Mouse (Mus musculus) MEL (cell line): ENCODE data around the gene BC035947. TPM values are rescaled to one million over a fixed set of nuclear protein-coding genes. Genes with fewer than 3 reads are reported as not detected.

Experiments
- DNase-seq: peaks from one replicate; pipeline ENCODE4 v3.0.0; 2011; ENCODE audit warnings: low read depth, low spot score
- H3K27ac ChIP-seq: 2 replicates; pipeline ENCODE4 v1.5.1; 2012; ENCODE audit warnings: low read depth, mild to moderate bottlenecking, control low read depth, low read length, moderate library complexity; ENCODE audit not compliant: control insufficient read depth
- H3K27me3 ChIP-seq, 2 experiments: fragments of 150-350 bp in 1 of 2; sonication (generic) in 1 of 2; 2 replicates each; pipeline ENCODE4 v1.6.1; 2012; ENCODE audit warnings: low read length in 2 of 2, mild to moderate bottlenecking in 2 of 2, improper control_type of control experiment in 1 of 2, moderate library complexity in 1 of 2; ENCODE audit not compliant: insufficient read depth in 2 of 2, control insufficient read depth in 1 of 2
- H3K36me3 ChIP-seq, 2 experiments: 2 replicates each; pipeline ENCODE4 v1.6.1; 2012 to 2014; ENCODE audit warnings: low read length in 2 of 2, improper control_type of control experiment in 1 of 2, inconsistent platforms in 1 of 2, mild to moderate bottlenecking in 1 of 2; ENCODE audit not compliant: insufficient read depth in 2 of 2, control insufficient read depth in 1 of 2
- H3K4me1 ChIP-seq, 2 experiments: fragments of 150-350 bp in 1 of 2; sonication (generic) in 1 of 2; 2 replicates each; pipeline ENCODE4 v1.6.1; 2012; ENCODE audit warnings: low read length in 2 of 2, improper control_type of control experiment in 1 of 2, mild to moderate bottlenecking in 1 of 2; ENCODE audit not compliant: insufficient read depth in 2 of 2, control insufficient read depth in 1 of 2
- H3K4me3 ChIP-seq, 2 experiments: fragments of 150-350 bp in 1 of 2; sonication (generic) in 1 of 2; 2 replicates each; pipeline ENCODE4 v1.5.1; 2012; ENCODE audit warnings: low read depth in 2 of 2, low read length in 2 of 2, mild to moderate bottlenecking in 2 of 2, moderate library complexity in 2 of 2, control low read depth in 1 of 2, improper control_type of control experiment in 1 of 2; ENCODE audit not compliant: control insufficient read depth in 1 of 2, insufficient read depth in 1 of 2
- H3K79me2 ChIP-seq: 2 replicates; pipeline ENCODE4 v1.6.1; 2012; ENCODE audit warnings: mild to moderate bottlenecking, low read length, moderate library complexity; ENCODE audit not compliant: control insufficient read depth, poor library complexity, insufficient read depth
- H3K9ac ChIP-seq: 2 replicates; pipeline ENCODE4 v1.6.1; 2012; ENCODE audit warnings: low read depth, mild to moderate bottlenecking, control low read depth, low read length, moderate library complexity; ENCODE audit not compliant: control insufficient read depth, poor library complexity, severe bottlenecking
- H3K9me3 ChIP-seq: fragments of 150-350 bp; sonication (generic); replicated peaks from 2 replicates; pipeline ENCODE4 v1.6.1; 2012; ENCODE audit warnings: mild to moderate bottlenecking, low read length, improper control_type of control experiment, moderate library complexity; ENCODE audit not compliant: insufficient read depth
- BHLHE40 ChIP-seq: IDR thresholded peaks from 2 replicates; pipeline ENCODE4 v1.6.1; 2012; ENCODE audit warnings: low read depth, mild to moderate bottlenecking, inconsistent platforms, low read length, improper control_type of control experiment, borderline replicate concordance
- CHD1 ChIP-seq: IDR thresholded peaks from 2 replicates; pipeline ENCODE4 v1.6.1; 2012; ENCODE audit warnings: low read depth, mild to moderate bottlenecking, inconsistent platforms, low read length, improper control_type of control experiment
- CHD2 ChIP-seq: IDR thresholded peaks from 2 replicates; pipeline ENCODE4 v1.6.1; 2011; ENCODE audit warnings: low read length, improper control_type of control experiment
- CTCF ChIP-seq, 3 experiments: IDR thresholded peaks in 2 of 3; conservative IDR thresholded peaks in 1 of 3; 2 replicates each; pipeline ENCODE4 v1.5.1; 2011 to 2012; ENCODE audit warnings: low read length in 3 of 3, low read depth in 2 of 3, mild to moderate bottlenecking in 2 of 3, improper control_type of control experiment in 1 of 3, inconsistent platforms in 1 of 3, mixed read lengths in 1 of 3, moderate library complexity in 1 of 3; ENCODE audit not compliant: control insufficient read depth in 1 of 3, insufficient read depth in 1 of 3, poor library complexity in 1 of 3, severe bottlenecking in 1 of 3
- ELF1 ChIP-seq: IDR thresholded peaks from 2 replicates; pipeline ENCODE4 v1.6.1; 2014; ENCODE audit warnings: low read depth, mild to moderate bottlenecking, inconsistent platforms, low read length, improper control_type of control experiment, moderate library complexity
- EP300 ChIP-seq, 2 experiments: IDR thresholded peaks; 2 replicates each; pipeline ENCODE4 v1.6.1; 2011; ENCODE audit warnings: improper control_type of control experiment in 2 of 2, low read length in 2 of 2, low read depth in 1 of 2, mild to moderate bottlenecking in 1 of 2
- ETS1 ChIP-seq: IDR thresholded peaks from 2 replicates; pipeline ENCODE4 v1.6.1; 2012; ENCODE audit warnings: low read depth, mild to moderate bottlenecking, inconsistent platforms, low read length, improper control_type of control experiment, moderate library complexity
- GATA1 ChIP-seq: IDR thresholded peaks from 2 replicates; pipeline ENCODE4 v1.6.1; 2011; ENCODE audit warnings: low read depth, low read length, improper control_type of control experiment
- MAZ ChIP-seq: IDR thresholded peaks from 2 replicates; pipeline ENCODE4 v1.6.1; 2012; ENCODE audit warnings: low read depth, mild to moderate bottlenecking, inconsistent platforms, low read length, improper control_type of control experiment
- MYC ChIP-seq: IDR thresholded peaks from 2 replicates; pipeline ENCODE4 v1.6.1; 2011; ENCODE audit warnings: low read depth, mild to moderate bottlenecking, low read length, improper control_type of control experiment, moderate library complexity
- NRF1 ChIP-seq: IDR thresholded peaks from 2 replicates; pipeline ENCODE4 v1.6.1; 2014; ENCODE audit warnings: low read depth, mild to moderate bottlenecking, inconsistent platforms, low read length, improper control_type of control experiment, moderate library complexity; ENCODE audit not compliant: poor library complexity, insufficient read depth, severe bottlenecking
- RAD21 ChIP-seq: IDR thresholded peaks from 2 replicates; pipeline ENCODE4 v1.6.1; 2011; ENCODE audit warnings: mild to moderate bottlenecking, low read depth, low read length, improper control_type of control experiment
- RCOR1 ChIP-seq: IDR thresholded peaks from 2 replicates; pipeline ENCODE4 v1.6.1; 2012; ENCODE audit warnings: low read depth, mild to moderate bottlenecking, inconsistent platforms, low read length, improper control_type of control experiment
- SIN3A ChIP-seq: IDR thresholded peaks from 2 replicates; pipeline ENCODE4 v1.6.1; 2012; ENCODE audit warnings: low read length, improper control_type of control experiment, inconsistent platforms
- TBP ChIP-seq: IDR thresholded peaks from 2 replicates; pipeline ENCODE4 v1.8.0; 2011; ENCODE audit warnings: low read depth, low read length, improper control_type of control experiment
- TCF12 ChIP-seq: IDR thresholded peaks from 2 replicates; pipeline ENCODE4 v1.6.1; 2014; ENCODE audit warnings: low read depth, mild to moderate bottlenecking, inconsistent platforms, low read length, improper control_type of control experiment, moderate library complexity
- UBTF ChIP-seq: IDR thresholded peaks from 2 replicates; pipeline ENCODE4 v1.6.1; 2012; ENCODE audit warnings: low read depth, mild to moderate bottlenecking, inconsistent platforms, low read length, improper control_type of control experiment, moderate library complexity, borderline replicate concordance; ENCODE audit not compliant: insufficient read depth
- USF2 ChIP-seq, 2 experiments: IDR thresholded peaks; 2 replicates each; pipeline ENCODE4 v1.6.1; 2011 to 2012; ENCODE audit warnings: improper control_type of control experiment in 2 of 2, low read length in 2 of 2, borderline replicate concordance in 1 of 2, inconsistent platforms in 1 of 2, low read depth in 1 of 2, mild to moderate bottlenecking in 1 of 2; ENCODE audit not compliant: insufficient read depth in 1 of 2
- ZNF384 ChIP-seq: IDR thresholded peaks from 2 replicates; pipeline ENCODE4 v1.6.1; 2012; ENCODE audit warnings: low read depth, mild to moderate bottlenecking, inconsistent platforms, low read length, improper control_type of control experiment
- polyA plus RNA-seq, 2 experiments: library from polyadenylated mRNA; stranded (reverse) in 1 of 2; unstranded in 1 of 2; fragments of >175 nt in 1 of 2; fragments of >200 nt in 1 of 2; gene quantifications; 2 replicates each; pipeline versions ENCODE4 v1.2.1 to v1.2.4; 2012; ENCODE audit warnings: low replicate concordance in 2 of 2, low read depth in 1 of 2; ENCODE audit not compliant: insufficient read length in 2 of 2, insufficient read depth in 1 of 2, missing spikeins in 1 of 2
- total RNA-seq: library from RNA; depleted of rRNA; stranded (reverse); fragments of 300-350 nt; gene quantifications from 2 replicates; pipeline ENCODE4 v1.2.3, GENCODE M21; 2012

The BC035947 gene
- total and polyA plus RNA-seq, 3 experiments: not detected

DNA sequence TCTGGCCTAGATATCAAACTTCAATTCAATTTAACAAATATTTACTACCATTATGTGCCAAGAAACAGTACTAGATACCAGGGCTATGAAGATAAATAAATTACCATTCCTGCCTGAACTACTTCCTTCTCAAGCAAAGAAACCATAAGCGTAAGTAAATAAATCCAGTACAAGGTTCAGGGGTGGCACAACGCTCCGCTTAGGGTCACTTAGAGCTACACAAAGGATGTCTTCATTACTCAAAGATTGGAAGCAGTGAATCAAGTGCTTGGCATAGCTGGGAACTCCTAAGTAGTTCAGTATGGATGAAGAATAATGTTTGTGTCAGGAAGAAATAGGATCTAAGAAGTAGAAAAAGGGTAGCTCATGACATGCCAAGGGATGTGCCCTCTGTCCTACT is 28.5 kb downstream of the BC035947 start:
- Histone ChIP-seq H3K27me3 (no peaks in the 10 kb centered on the region), H3K27ac (no peak overlapping the region), H3K79me2 (peaks cover 43% of the 10 kb centered on the region), H3K4me3 (no peak overlapping the region), H3K4me1 (peaks cover 2 to 7% of the 10 kb centered on the region in 2 experiments), H3K9ac (no peak overlapping the region), H3K36me3 (peaks cover 16 to 23% of the 10 kb centered on the region in 2 experiments), H3K9me3 (no peaks in the 10 kb centered on the region)
- TF ChIP-seq ETS1 (no peak), UBTF (no peak), USF2 (IDR thresholded peaks at IDR 0.05; ENCODE audit: borderline replicate concordance in 1 of 2, insufficient read depth in 1 of 2, low read depth in 1 of 2, low read length in 2 of 2) (no peak), MAZ (no peak), ELF1 (no peak), EP300 (IDR thresholded peaks at IDR 0.05; ENCODE audit: low read depth in 1 of 2, low read length in 2 of 2) (no peak), CTCF (IDR thresholded peaks at IDR 0.05 in 2 of 3, conservative IDR thresholded peaks at IDR 0.05 in 1 of 3; ENCODE audit: control insufficient read depth in 1 of 3, insufficient read depth in 1 of 3, low read depth in 2 of 3, low read length in 3 of 3, poor library complexity in 1 of 3, severe bottlenecking in 1 of 3) (no peak), RAD21 (no peak), CHD2 (no peak), CHD1 (no peak), ZNF384 (no peak), NRF1 (no peak)
- no peak for DNase-seq

DNA sequence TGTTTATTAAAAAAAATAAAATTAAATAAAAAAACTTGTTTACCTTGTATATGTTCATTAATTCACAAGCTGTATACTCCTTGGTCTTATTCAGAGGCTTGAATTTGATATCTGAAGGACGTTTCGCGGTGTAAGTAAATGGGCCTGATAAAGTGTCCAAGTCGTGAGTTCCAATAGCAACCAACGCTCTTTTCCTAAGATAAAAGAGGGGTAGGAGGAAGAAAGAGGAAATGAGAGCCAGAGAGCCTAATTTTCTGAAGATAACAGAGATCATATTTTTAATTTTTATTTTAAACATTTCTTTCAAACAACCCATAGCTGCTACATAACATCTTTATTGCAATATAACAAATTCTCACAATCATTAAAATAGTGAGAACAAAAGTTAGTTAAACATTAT is 39.5 kb downstream of the BC035947 start:
- DNase-seq: peak; percentile 59
- Histone ChIP-seq H3K36me3 (peaks cover 14 to 32% of the 10 kb centered on the region in 2 experiments), H3K79me2 (no peaks in the 10 kb centered on the region), H3K27me3 (no peaks in the 10 kb centered on the region), H3K9ac (no peak overlapping the region), H3K9me3 (no peaks in the 10 kb centered on the region), H3K4me3 (no peak overlapping the region), H3K4me1 (peaks cover 5 to 20% of the 10 kb centered on the region in 2 experiments; a peak in 3 of 4 replicates), H3K27ac (peak overlapping the region; percentile 75)
- no peak for TF ChIP-seq MYC
- 0 out of 2 replicates have a peak, but pooled peaks have one; percentile 28 for TF ChIP-seq ETS1
- TF ChIP-seq TCF12: 0 out of 2 replicates have a peak, but pooled peaks have one; percentile 33
- TF ChIP-seq TBP: no peak
- no peak for TF ChIP-seq BHLHE40
- 0 out of 2 replicates have a peak, but pooled peaks have one; percentile 30 for TF ChIP-seq RCOR1
- TF ChIP-seq EP300 (IDR thresholded peaks at IDR 0.05; ENCODE audit: low read depth in 1 of 2, low read length in 2 of 2): peak; percentile 75
- peak; percentile 39; the same call in 1 of the 2 replicates for TF ChIP-seq SIN3A
- TF ChIP-seq ELF1: no peak
- peak; percentile 83 for TF ChIP-seq GATA1
- no peak for TF ChIP-seq CTCF (IDR thresholded peaks at IDR 0.05 in 2 of 3, conservative IDR thresholded peaks at IDR 0.05 in 1 of 3; ENCODE audit: control insufficient read depth in 1 of 3, insufficient read depth in 1 of 3, low read depth in 2 of 3, low read length in 3 of 3, poor library complexity in 1 of 3, severe bottlenecking in 1 of 3)
